Mouse (Mus musculus) liver, adult 2 months (tissue): ENCODE data around the gene Rasa3.

Experiments used
- CTCF ChIP-seq: fragments of 200-500 bp; IDR thresholded peaks from 2 replicates; pipeline ENCODE4 v1.5.1; 2011; ENCODE audit warnings: low read depth, low read length, control low read depth
- POLR2A ChIP-seq: fragments of 200-500 bp; IDR thresholded peaks from 2 replicates; pipeline ENCODE4 v1.6.1; 2011; ENCODE audit warnings: low read length, control low read depth; ENCODE audit not compliant: insufficient read depth; ENCODE audit errors: extremely low read depth

GRCm38 (mm10) chr8:13674294-13675010 lies 3.0 kb downstream of the Rasa3 start:
- TF ChIP-seq CTCF (no peak), POLR2A (no peak)
